ENCODE assay signal across 17 mouse cellular contexts in genomic region chr4:83186448-83186847, GRCm38 (mm10).
"Had no signal": no experiment of that assay in that cellular context is flagged by ENCODE, and none has a peak within 500 bp of the region (broad histone marks: within the 10 kb centered on the region; RNA-seq: fewer than 3 reads in every experiment).

No protein-coding gene starts in this region.

- ATAC-seq: midbrain, embryonic 16.5 days had no signal

- H3K9me3 ChIP-seq: midbrain, embryonic 12.5 days; neural tube, embryonic 13.5 days; neural tube, embryonic 15.5 days had no signal

- H3K9ac ChIP-seq: lung, embryonic 14.5 days; midbrain, embryonic 12.5 days; neural tube, embryonic 13.5 days; neural tube, embryonic 15.5 days had no signal

- H3K27ac ChIP-seq: midbrain, embryonic 12.5 days; neural tube, embryonic 13.5 days; neural tube, embryonic 15.5 days had no signal

- DNase-seq: lung, adult 18-20 months; lung, embryonic 14.5 days; lung, postnatal 4 days; midbrain, embryonic 14.5 days; retina, postnatal 1 day; right cerebral cortex, adult 18-20 months; right cerebral cortex, postnatal 25 days; right cerebral cortex, postnatal 4 days; spleen, adult 18-20 months; thymus, adult 18-20 months; thymus, postnatal 14 days; thymus, postnatal 36 days had no signal

- H3K4me2 ChIP-seq: lung, embryonic 14.5 days; midbrain, embryonic 12.5 days; neural tube, embryonic 13.5 days; neural tube, embryonic 15.5 days had no signal

- H3K36me3 ChIP-seq: midbrain, embryonic 12.5 days; neural tube, embryonic 13.5 days; neural tube, embryonic 15.5 days had no signal

- H3K4me3 ChIP-seq: midbrain, embryonic 12.5 days; myocyte; neural tube, embryonic 13.5 days; neural tube, embryonic 15.5 days had no signal

- H3K27me3 ChIP-seq: midbrain, embryonic 12.5 days; neural tube, embryonic 13.5 days; neural tube, embryonic 15.5 days had no signal
